Mouse (Mus musculus) leukemia stem cell, adult 10-12 weeks (primary cell): ENCODE data around the gene Olfr948. TPM values are rescaled to one million over a fixed set of nuclear protein-coding genes. Genes with fewer than 3 reads are reported as not detected.

Source experiments
- polyA plus RNA-seq: library from polyadenylated mRNA; stranded (reverse); fragments of >175 nt; gene quantifications from 2 replicates; pipeline ENCODE4 v1.2.3, GENCODE M21; 2012; ENCODE audit warnings: low replicate concordance

The Olfr948 gene
- polyA plus RNA-seq: not detected in 2 replicates

DNA sequence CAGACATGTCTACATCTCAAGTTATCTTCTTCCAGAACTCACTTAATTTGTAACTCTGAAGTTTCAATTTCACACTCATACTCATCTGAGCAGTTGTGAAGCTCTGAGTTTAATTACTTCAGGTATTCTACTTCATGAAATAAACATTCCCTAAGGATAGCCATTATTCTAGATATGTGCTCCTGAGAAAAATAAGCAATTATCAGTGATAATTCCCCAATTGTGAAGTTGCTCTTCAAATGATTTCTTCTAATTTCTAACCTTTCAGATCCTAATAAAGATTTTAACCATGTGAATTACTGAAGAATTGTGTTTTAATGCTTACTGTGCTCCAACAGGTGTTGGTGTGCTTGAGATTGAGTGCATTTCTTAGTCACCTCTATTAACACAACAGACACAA, at the start of gene Olfr948:
TSS of gene Olfr948 (minus strand) at position 101 of the 400 bp plus-strand sequence.

DNA sequence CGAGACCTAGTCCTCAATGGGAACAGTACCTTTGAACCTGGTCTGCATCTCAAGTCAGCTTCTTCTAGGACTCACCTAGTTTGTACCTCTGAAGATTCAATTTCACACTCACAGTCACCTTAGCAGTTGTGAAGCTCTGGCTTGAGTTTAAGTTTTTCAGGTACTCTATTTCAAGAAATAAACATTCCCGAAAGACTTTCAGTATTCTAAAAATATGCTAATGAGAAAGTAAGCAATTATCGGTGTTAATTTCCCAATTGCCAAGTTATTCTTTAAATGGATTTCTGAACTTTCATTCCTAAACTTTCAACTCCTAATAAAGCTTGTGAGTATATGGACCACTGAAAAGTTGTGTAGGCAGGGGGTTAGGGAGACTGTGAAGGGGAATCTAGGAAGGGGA, 49.1 kb downstream of the Olfr948 start, which contains the start of gene Olfr945:
TSS of gene Olfr945 (minus strand) at position 101 of the 400 bp plus-strand sequence.

Other genes with a start within 250 kb of the Olfr948 start
- gene Olfr938, start 247.2 kb downstream of the Olfr948 start, polyA plus RNA-seq: not detected in 2 replicates
- gene Olfr27, start 197.9 kb downstream of the Olfr948 start, polyA plus RNA-seq: not detected in 2 replicates
- 0.06 TPM in 1 of 2 replicates, not detected in the other for gene Olfr943, start 159.7 kb downstream of the Olfr948 start, polyA plus RNA-seq
- not detected in 2 replicates for gene Olfr944, start 124.1 kb downstream of the Olfr948 start, polyA plus RNA-seq
- gene Olfr1537, start 76.1 kb downstream of the Olfr948 start, polyA plus RNA-seq: not detected in 2 replicates
- gene Olfr945, start 49.2 kb downstream of the Olfr948 start, polyA plus RNA-seq: not detected in 2 replicates
- gene Olfr951, start 61.4 kb upstream of the Olfr948 start, polyA plus RNA-seq: not detected in 2 replicates
- not detected in 2 replicates for gene Olfr952, start 101.1 kb upstream of the Olfr948 start, polyA plus RNA-seq
- gene Olfr954, start 130.7 kb upstream of the Olfr948 start, polyA plus RNA-seq: not detected in 2 replicates
- gene Olfr955, start 145.9 kb upstream of the Olfr948 start, polyA plus RNA-seq: not detected in 2 replicates
- gene Olfr44, start 167.9 kb upstream of the Olfr948 start, polyA plus RNA-seq: not detected in 2 replicates
- gene Olfr957, start 189.8 kb upstream of the Olfr948 start, polyA plus RNA-seq: not detected in 2 replicates
- not detected in 2 replicates for gene Olfr958, start 228.0 kb upstream of the Olfr948 start, polyA plus RNA-seq
- gene Olfr959, start 249.5 kb upstream of the Olfr948 start, polyA plus RNA-seq: not detected in 2 replicates